Mouse (Mus musculus) testis, adult 2 months (tissue): ENCODE results near the gene Cpsf6. TPM values are rescaled to one million over a fixed set of nuclear protein-coding genes. Genes with fewer than 3 reads are reported as not detected.

Experiments
- H3K27ac ChIP-seq: fragments of 200-500 bp; 2 replicates; pipeline ENCODE4 v1.5.1; 2012; ENCODE audit warnings: low read depth, low read length; ENCODE audit not compliant: control insufficient read depth, insufficient read depth
- H3K27me3 ChIP-seq: fragments of 200-500 bp; 2 replicates; pipeline ENCODE4 v1.6.1; 2012; ENCODE audit warnings: mild to moderate bottlenecking, low read length, moderate library complexity; ENCODE audit not compliant: control insufficient read depth, insufficient read depth
- H3K36me3 ChIP-seq: fragments of 200-500 bp; 2 replicates; pipeline ENCODE4 v1.6.1; 2012; ENCODE audit warnings: mild to moderate bottlenecking, low read length; ENCODE audit not compliant: control insufficient read depth, insufficient read depth
- H3K4me1 ChIP-seq: fragments of 200-500 bp; 2 replicates; pipeline ENCODE4 v1.6.1; 2012; ENCODE audit warnings: low read length; ENCODE audit not compliant: control insufficient read depth, insufficient read depth
- H3K4me3 ChIP-seq: fragments of 200-500 bp; 2 replicates; pipeline ENCODE4 v1.5.1; 2012; ENCODE audit warnings: low read depth, mild to moderate bottlenecking, low read length, moderate library complexity, mixed read lengths; ENCODE audit not compliant: control insufficient read depth
- CTCF ChIP-seq: fragments of 200-500 bp; IDR thresholded peaks from 2 replicates; pipeline ENCODE4 v1.5.1; 2012; ENCODE audit warnings: low read depth, mild to moderate bottlenecking, inconsistent platforms, low read length, moderate library complexity; ENCODE audit not compliant: control insufficient read depth, insufficient read depth, insufficient replicate concordance
- POLR2A ChIP-seq: fragments of 200-500 bp; IDR thresholded peaks from 2 replicates; pipeline ENCODE4 v1.6.1; 2012; ENCODE audit warnings: low read depth, mild to moderate bottlenecking, inconsistent platforms, low read length, moderate library complexity; ENCODE audit not compliant: control insufficient read depth
- polyA plus RNA-seq: library from polyadenylated mRNA; depleted of rRNA; stranded (reverse); fragments of >200 nt; gene quantifications from 2 replicates; pipeline ENCODE4 v1.2.3, GENCODE M21; 2012; rRNA removed

Gene Cpsf6
- polyA plus RNA-seq, 1 experiment, result 26.7 TPM

DNA sequence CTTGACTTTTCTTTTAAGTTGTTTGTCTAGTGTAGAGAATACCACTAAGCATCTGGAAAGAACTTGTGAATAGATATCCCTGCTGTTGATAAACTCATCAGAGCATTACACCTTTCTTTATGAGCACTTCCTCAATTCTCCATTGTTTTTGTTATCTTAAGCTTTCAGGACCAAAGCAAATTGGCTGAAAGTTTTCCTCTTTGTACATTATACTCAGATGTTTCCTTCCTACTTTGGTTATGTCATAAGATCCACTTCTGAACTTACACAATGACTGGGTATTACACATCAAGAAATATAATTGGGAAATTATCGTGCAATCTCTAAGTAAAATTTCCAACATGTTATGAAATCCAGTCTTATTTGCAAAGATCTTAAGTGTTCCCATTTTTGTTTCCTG, 78.1 kb downstream of the Cpsf6 start:
- Histone ChIP-seq H3K4me3 (no peak overlapping the region), H3K27me3 (no peaks in the 10 kb centered on the region), H3K27ac (no peak overlapping the region), H3K4me1 (no peaks in the 10 kb centered on the region), H3K36me3 (no peaks in the 10 kb centered on the region)
- TF ChIP-seq POLR2A, result no peak
- no peak for TF ChIP-seq CTCF

DNA sequence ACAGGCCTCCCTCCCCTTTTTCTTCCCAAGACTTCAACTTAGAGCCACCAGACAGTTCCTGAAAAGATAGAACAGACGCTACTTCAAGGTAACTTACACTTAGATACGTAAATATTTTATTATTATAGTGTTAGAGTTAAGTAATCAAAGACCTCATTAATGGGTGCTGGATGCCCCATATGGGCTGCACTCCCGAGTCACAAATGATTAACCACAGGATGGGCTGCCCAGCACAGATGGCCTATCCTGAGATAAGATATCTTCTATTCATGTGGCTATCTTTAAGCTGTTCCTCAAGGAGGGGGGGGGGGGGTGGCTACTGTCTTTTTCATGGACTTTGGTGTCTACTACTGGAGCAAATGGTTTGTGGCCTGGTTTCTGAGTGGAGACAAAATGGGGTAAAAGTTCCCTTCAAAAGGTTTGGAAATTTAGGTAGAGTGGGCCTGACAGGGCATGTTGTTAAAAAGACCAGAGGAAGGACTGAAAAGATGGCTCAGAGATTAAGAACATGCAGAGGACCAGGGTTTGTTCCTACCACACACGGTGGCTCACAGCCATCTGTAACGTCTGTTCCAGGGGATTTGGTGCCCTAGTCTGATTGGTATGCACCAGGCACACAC, 79.8 kb downstream of the Cpsf6 start:
- Histone ChIP-seq H3K36me3 (no peaks in the 10 kb centered on the region), H3K27ac (no peak overlapping the region), H3K27me3 (no peaks in the 10 kb centered on the region), H3K4me3 (no peak overlapping the region), H3K4me1 (no peaks in the 10 kb centered on the region)
- TF ChIP-seq CTCF, result no peak
- TF ChIP-seq POLR2A, result no peak

DNA sequence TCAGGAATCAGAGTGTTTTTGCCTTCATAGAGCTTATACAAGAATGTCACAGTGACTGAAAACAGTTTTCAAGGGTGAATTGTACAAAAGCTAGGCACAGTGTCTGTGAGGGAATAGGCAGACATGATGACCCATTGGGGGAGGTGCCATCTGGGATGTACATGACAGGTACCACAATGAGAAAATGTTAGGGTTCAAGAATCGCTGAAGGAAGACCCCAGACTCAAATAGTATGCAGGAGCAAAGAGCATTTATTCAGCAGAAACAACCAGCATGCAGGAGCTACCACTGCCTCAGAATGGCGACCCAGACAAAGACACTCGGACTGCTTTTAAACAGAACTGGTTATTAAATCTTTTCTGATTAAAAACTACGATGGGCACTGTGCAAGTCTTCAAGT, 80.7 kb downstream of the Cpsf6 start:
- Histone ChIP-seq H3K4me3 (no peak overlapping the region), H3K27ac (no peak overlapping the region), H3K27me3 (no peaks in the 10 kb centered on the region), H3K36me3 (no peaks in the 10 kb centered on the region), H3K4me1 (no peaks in the 10 kb centered on the region)
- no peak for TF ChIP-seq CTCF
- TF ChIP-seq POLR2A, result no peak

DNA sequence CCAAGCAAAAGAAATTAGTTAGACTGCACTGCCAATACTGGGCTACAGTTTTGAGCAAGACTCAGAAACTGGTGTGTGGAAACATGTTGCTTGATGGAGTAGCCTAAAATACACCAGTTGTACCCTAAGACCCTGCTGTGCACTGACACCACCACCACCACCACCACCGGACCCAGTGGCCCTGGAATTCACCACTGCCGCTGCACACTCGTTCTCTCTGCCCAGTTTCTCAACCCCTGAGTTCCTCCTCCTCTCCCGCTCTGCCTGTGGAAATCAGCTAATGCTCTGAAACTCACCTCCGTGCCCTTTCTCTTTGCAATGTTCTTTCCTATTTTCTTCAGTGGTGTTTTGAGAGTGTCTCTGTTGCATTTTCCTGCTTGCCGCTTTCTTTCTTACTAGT, 81.5 kb downstream of the Cpsf6 start:
- no peak for TF ChIP-seq CTCF
- TF ChIP-seq POLR2A, result no peak
- no peaks in the 10 kb centered on the region for H3K36me3 ChIP-seq
- no peaks in the 10 kb centered on the region for H3K27me3 ChIP-seq
- no peak overlapping the region for H3K4me3 ChIP-seq
- no peaks in the 10 kb centered on the region for H3K4me1 ChIP-seq
- no peak overlapping the region for H3K27ac ChIP-seq

Other genes starting within 250 kb of the Cpsf6 start
- gene Frs2, start 231.5 kb downstream of the Cpsf6 start, polyA plus RNA-seq, result 8.0 and 10.3 TPM in 2 replicates
- 43.3 and 44.1 TPM in 2 replicates for gene Yeats4, start 155.5 kb downstream of the Cpsf6 start, polyA plus RNA-seq
- gene 9530003J23Rik, start 141.3 kb downstream of the Cpsf6 start, polyA plus RNA-seq, result 0.18 and 0.33 TPM in 2 replicates
- 12.7 and 15.4 TPM in 2 replicates for gene Lyz2, start 97.7 kb downstream of the Cpsf6 start, polyA plus RNA-seq
- gene Lyz1, start 87.1 kb downstream of the Cpsf6 start, polyA plus RNA-seq, result 0.23 and 0.76 TPM in 2 replicates
- 0.77 and 2.5 TPM in 2 replicates for gene Cpm, start 249.5 kb upstream of the Cpsf6 start, polyA plus RNA-seq